Mouse (Mus musculus): ENCODE measurements around the gene Rab36.

Rab36 gene

GRCm38 (mm10) chr10:75045831-75046230 lies 9.0 kb downstream of the Rab36 start:
- DNase-seq, result no peak

DNA sequence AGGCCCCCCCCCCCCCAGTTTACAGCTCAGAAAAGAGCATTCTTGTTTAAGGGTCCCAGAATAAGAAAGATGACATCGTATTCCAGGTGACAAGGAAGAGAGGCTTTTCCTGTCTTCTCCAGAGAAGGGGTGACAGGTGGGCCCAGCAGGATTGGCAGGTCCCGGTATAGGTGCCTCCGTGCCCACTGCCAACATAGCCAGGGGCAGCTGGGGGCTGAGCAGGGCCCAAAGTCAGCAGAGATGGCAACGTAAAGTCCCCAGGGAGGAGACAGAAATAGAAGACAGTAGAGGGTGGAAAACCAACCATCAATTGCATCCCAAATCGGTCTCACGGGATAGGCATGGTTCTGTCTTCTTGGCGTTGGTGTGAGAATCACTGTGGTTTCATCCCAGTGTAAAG lies 11.9 kb downstream of the Rab36 start:
- DNase-seq, result no peak

DNA sequence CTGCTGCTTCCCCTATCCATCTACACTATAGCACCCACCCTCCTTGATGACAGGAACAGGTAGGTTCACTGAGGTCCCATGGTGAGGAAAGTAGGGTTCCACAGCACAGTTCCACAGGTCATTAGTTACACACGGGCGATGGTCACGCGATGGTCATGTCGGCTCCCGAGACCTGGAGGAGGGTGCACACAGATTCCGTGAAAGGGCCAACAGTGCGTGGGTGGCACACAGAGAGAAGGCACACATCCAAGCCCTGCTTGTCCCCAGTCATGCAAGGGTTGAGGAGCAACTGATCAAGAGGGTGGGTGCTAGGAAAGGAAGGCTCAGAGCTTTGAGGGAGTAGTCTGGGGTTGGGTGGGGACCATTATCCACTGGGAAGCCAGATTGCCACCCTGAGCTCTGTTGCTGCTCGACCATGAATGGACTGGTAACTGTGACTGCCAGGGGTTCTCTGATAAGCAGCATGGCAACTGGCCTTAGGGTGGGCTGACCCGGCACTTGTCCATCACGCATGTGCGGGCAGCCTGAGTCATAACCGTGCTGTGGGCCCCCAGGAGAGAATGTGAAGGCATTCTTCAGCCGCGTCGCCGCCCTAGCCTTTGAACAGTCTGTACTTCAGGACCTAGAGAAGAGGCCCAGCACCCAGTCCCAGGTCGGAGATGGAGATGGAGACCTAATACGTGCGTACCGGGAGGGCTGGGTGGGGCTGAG lies 14.7 kb downstream of the Rab36 start:
- peak; percentile 46 to 54 for DNase-seq

GRCm38 (mm10) chr10:75052902-75053301 lies 16.0 kb downstream of the Rab36 start:
- no peak for DNase-seq

DNA sequence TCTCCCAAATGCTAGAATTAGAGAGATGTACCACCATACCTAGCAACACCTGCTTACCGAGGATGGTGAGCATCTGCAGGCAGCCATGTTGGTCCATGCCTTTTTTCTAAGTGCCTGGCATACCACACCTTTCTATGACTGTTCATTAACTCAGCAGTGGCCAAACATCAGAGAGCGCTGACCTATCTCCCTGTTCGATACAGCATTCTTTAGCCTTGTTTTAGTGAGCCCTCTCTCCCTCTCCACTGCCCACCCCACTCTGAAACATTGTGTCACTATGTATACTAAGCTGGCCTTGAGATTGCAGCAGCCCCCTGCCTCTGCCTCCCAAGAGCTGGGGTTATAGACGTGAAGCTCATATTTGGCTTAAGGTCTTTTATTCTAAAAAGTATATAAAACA lies 16.8 kb downstream of the Rab36 start:
- DNase-seq, result no peak

- peak; percentile 37 to 54 for DNase-seq
Measured at GRCm38 (mm10) chr10:75054125-75054524, 17.3 kb downstream of the Rab36 start.

DNA sequence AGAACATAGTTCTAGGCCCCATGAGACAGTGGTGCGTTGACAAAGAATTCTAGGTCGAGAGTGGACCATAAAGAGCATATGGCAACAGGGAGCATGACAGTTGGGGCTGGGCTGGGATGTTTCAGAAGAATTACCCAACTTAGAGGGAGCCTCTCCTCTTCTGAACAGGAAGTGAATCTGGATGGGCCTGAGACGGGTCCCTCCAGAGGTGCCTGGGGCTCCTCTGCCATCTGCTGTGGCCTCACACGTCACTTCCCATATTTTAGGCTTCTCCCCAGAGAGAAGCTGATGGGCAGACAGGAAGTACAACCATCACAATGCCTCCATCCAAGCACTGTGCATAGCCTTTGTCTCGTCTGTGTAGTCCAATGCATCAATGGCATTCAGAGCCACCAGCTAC lies 18.8 kb downstream of the Rab36 start:
- DNase-seq, result no peak

DNA sequence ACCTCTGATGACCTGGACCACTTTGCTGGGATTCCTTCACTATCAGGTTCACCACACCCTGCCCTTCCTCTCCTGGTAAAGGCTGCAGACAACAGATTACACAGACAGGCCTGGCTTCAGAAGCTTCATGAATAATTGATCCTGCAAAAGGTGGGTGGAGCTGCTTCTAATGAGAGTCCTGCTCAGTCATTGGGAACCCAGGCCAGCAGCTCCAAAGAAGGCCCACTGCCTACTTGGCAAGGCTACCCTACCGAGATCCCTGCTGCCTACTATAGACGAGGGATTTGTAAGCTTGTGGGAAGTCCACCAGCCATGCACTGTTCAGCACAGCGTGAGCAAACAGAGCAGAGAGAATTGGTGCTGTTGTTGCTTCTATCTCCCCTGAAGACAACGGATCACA lies 19.4 kb downstream of the Rab36 start:
- peak in 1 of 2 experiments; percentile 36 for DNase-seq

- DNase-seq, result no peak
Measured at GRCm38 (mm10) chr10:75058336-75058735, 21.5 kb downstream of the Rab36 start.

DNA sequence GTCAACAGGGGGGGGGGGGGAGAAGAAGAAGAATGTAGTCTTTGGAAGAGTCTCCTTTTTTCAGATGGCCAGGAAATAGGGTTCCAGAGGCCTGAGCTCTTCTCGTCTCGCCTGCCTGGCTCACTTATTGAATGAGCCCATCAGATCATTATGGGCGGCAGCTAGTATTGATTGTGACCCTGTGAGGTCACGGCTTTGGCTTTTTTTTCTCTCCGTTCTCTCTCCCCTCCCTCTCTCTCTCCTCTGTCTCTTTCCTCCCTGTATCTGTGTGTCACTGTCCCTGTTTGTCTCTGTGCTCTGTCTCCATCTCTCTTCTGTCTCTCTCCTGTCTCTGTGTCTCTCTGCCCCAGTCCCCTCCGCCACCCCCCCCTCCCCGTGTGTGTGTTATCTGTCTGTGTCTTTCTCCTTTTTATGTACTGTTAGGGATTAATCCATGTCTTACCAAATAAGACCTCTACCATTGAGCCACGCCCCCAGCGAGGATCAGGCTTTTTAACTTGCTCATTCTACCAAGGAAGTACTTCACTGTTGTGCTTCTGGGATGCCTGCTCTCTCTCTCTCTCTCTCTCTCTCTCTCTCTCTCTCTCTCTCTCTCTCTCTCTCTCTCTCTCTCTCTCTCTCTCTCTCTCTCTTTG lies 22.0 kb downstream of the Rab36 start:
- no peak for DNase-seq

DNA sequence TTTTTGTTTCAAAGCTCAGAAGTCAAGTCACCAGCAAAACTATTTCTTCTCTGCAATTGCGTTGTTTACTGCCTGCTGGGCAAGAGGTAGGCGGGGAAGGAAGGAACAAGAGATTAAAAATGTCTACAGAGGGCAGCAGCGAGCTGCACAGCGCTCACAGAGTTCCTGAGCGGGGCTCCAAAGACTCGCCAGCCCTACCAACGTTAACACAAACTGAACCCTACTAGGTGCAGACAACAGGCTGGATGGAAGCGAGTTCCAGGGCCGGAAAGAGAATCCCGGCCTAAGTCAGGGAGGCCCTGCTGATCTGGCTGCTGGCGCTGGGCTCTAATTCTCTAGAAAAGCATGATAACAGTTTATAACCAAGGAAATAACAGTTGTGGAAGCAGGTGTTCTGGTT lies 22.5 kb downstream of the Rab36 start:
- DNase-seq, result peak; percentile 82 to 85

DNA sequence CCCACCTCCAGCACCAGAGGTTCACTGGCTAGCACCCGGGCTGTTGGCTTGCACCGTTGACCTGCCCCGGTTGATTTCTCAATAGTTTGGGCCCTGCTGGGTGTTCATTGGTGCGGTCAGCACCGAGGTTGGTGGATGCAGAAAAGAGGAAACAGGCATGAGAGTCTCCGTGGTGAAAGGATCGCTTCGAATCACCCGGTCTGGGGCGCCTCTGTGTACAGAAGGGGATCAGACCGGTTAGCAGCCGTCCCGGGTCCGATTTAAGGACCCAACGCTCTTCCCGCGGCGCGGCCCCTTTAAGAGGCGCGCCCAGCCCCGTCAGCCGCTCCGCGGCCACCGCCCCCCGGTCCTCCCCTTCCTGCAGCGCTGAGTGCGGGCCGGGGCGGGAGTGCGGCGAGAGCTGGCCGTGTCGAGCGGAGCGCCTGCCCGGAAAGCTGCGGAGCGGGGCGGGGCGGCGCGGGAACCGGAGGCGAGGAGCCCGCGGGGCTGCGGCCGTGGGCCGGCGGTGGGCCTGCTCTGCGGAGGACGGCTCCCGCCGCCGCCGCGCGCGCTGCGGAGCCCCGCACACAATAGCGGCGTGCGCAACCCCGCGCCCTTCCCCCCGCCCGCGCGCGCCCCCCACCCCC lies 23.5 kb downstream of the Rab36 start, which contains the start of gene Bcr:
Gene Bcr (plus strand): TSS at position 376 of the 626 bp plus-strand sequence.
- peak; percentile 89 to 93 for DNase-seq

- peak; percentile 60 to 71 for DNase-seq
Measured at GRCm38 (mm10) chr10:75060843-75061235, 24.0 kb downstream of the Rab36 start.

- peak; percentile 51 to 56 for DNase-seq
Measured at GRCm38 (mm10) chr10:75061341-75062188, 24.7 kb downstream of the Rab36 start.

GRCm38 (mm10) chr10:75062189-75062561 lies 25.3 kb downstream of the Rab36 start:
- peak; percentile 31 to 42 for DNase-seq

DNA sequence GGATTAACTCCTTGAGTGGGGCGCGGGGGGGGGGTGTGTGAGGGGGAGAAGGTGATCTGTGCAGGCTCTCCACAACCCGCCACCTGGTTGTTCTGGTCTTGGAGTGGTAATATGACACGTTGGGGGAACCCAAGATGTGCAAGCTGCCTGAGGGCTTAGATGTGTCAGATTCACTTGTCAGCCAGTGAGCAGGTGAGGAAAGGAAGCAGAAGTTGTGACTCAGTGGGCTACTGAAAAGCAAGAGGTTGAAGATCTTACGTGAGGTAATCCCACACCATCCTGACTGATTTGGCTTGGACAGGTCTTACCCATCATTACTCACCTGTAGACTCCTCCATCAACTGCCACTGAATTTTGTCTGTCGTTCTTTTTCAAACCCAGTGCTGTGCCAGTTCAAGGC lies 25.8 kb downstream of the Rab36 start:
- DNase-seq, result no peak

DNA sequence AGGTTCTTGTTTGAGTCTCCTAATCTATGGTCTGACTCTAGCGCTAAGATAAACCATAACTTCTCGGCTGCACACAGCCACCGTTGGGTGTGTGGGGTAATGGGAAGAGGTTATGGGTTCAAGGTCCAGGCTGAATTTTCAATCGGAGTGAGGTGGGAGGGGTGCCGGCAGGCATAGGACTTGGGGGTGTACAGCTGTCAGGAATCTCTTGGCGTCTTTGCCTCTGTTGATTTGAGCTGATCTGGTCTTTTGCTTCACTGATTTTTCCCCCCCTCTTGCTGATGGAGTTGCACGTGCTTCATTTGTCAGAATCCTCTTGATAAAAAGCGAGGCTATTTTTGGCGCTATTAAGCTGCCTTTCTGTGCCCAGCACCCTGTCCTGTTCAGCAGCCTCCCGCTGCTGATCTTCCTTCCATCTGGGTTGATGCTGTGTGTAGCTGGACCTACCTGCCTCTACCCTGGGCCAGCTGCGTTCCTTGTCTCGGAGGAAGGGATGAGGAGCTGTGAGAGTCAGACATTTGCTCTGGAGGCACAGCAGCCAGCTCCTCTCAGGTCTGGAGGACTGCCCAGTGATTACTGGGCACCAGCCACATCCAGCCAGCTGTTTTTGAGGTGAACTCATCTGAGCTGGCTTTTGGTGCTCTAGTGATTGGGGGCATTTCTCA lies 26.6 kb downstream of the Rab36 start:
- DNase-seq, result no peak

GRCm38 (mm10) chr10:75065691-75066090 lies 28.8 kb downstream of the Rab36 start:
- DNase-seq, result no peak

- DNase-seq, result no peak
Measured at GRCm38 (mm10) chr10:75067446-75067845, 30.6 kb downstream of the Rab36 start.

DNA sequence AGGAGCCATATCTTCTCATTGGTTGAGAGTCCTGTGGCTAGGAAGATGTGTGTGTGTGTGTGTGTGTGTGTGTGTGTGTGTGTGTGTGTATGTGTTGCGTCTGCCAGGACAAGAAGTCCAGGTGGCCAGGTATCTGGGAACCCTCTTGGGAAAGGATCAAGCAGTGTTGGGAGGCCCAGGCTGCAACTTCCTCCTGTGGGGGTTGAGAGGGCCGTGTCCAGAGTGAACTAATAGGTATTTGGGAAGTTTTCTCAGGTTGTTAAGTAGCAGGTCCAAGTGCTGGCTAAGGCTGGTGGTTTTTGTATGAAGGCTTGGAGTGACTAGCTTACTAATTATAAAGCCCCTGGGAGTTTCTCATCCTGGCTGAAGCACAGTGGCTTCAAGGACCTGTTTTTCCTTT lies 31.2 kb downstream of the Rab36 start:
- no peak for DNase-seq

DNA sequence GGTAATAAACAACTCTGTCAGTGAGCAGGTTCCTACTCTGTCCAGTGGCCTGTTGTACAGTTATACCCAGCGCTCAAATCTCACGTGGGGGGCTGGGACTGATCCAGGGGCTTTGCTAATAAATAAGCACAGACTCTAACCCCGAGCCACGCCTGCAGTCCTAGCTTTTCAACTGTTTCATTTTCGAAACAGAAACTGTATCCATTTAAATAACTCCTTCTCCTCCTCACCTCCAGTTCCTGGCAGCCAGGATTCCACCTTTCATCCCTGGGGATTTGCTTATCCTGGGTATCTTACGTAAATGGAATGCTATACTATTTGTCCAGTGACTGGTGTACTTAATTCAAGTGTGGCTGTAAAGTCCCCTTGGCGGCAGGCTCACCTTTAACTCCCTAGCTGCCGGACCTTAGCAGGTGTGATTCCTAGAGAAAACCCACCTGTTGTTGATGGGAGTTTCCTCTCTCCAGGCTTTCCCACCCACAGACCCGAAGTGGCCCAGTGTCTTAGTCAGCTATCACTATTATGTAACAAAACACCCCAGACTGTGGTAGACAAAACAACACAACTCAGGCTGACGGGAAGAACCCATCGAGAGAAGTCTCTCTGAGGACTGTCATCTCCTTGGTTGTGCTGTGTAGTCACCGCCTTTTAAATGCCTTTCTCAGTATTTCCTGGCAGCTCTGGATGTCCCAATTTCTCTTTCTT lies 31.9 kb downstream of the Rab36 start:
- no peak for DNase-seq
